Mouse (Mus musculus) testis, adult 2 months (tissue): ENCODE measurements around the gene Hist1h1t. TPM values are rescaled to one million over a fixed set of nuclear protein-coding genes. Genes with fewer than 3 reads are reported as not detected.

Source experiments
- H3K27ac ChIP-seq: fragments of 200-500 bp; 2 replicates; pipeline ENCODE4 v1.5.1; 2012; ENCODE audit warnings: low read depth, low read length; ENCODE audit not compliant: control insufficient read depth, insufficient read depth
- H3K27me3 ChIP-seq: fragments of 200-500 bp; 2 replicates; pipeline ENCODE4 v1.6.1; 2012; ENCODE audit warnings: mild to moderate bottlenecking, low read length, moderate library complexity; ENCODE audit not compliant: control insufficient read depth, insufficient read depth
- H3K36me3 ChIP-seq: fragments of 200-500 bp; 2 replicates; pipeline ENCODE4 v1.6.1; 2012; ENCODE audit warnings: mild to moderate bottlenecking, low read length; ENCODE audit not compliant: control insufficient read depth, insufficient read depth
- H3K4me1 ChIP-seq: fragments of 200-500 bp; 2 replicates; pipeline ENCODE4 v1.6.1; 2012; ENCODE audit warnings: low read length; ENCODE audit not compliant: control insufficient read depth, insufficient read depth
- H3K4me3 ChIP-seq: fragments of 200-500 bp; 2 replicates; pipeline ENCODE4 v1.5.1; 2012; ENCODE audit warnings: low read depth, mild to moderate bottlenecking, low read length, moderate library complexity, mixed read lengths; ENCODE audit not compliant: control insufficient read depth
- CTCF ChIP-seq: fragments of 200-500 bp; IDR thresholded peaks from 2 replicates; pipeline ENCODE4 v1.5.1; 2012; ENCODE audit warnings: low read depth, mild to moderate bottlenecking, inconsistent platforms, low read length, moderate library complexity; ENCODE audit not compliant: control insufficient read depth, insufficient read depth, insufficient replicate concordance
- POLR2A ChIP-seq: fragments of 200-500 bp; IDR thresholded peaks from 2 replicates; pipeline ENCODE4 v1.6.1; 2012; ENCODE audit warnings: low read depth, mild to moderate bottlenecking, inconsistent platforms, low read length, moderate library complexity; ENCODE audit not compliant: control insufficient read depth
- polyA plus RNA-seq: library from polyadenylated mRNA; depleted of rRNA; stranded (reverse); fragments of >200 nt; gene quantifications from 2 replicates; pipeline ENCODE4 v1.2.3, GENCODE M21; 2012

Gene Hist1h1t
- polyA plus RNA-seq, 1 experiment: 24.8 TPM

- Histone ChIP-seq H3K27ac (no peak overlapping the region; the same call in 1 of the 2 replicates), H3K27me3 (no peaks in the 10 kb centered on the region), H3K36me3 (no peaks in the 10 kb centered on the region), H3K4me1 (peaks cover 13% of the 10 kb centered on the region), H3K4me3 (peak overlapping the region; percentile 39; the same call in 1 of the 2 replicates)
- no peak for TF ChIP-seq POLR2A
- no peak for TF ChIP-seq CTCF
Observed at GRCm38 (mm10) chr13:23694956-23695355, 658 bp upstream of the Hist1h1t start.

- Histone ChIP-seq H3K36me3 (no peaks in the 10 kb centered on the region), H3K27ac (peak overlapping the region; percentile 93), H3K4me3 (peak overlapping the region; percentile 76), H3K27me3 (no peaks in the 10 kb centered on the region), H3K4me1 (peaks cover 13% of the 10 kb centered on the region)
- TF ChIP-seq POLR2A (no peak), CTCF (no peak)
Observed at GRCm38 (mm10) chr13:23696061-23696474, 454 bp downstream of the Hist1h1t start.

- peaks cover 13% of the 10 kb centered on the region for H3K4me1 ChIP-seq
- H3K36me3 ChIP-seq: no peaks in the 10 kb centered on the region
- peak overlapping the region; percentile 89 for H3K4me3 ChIP-seq
- TF ChIP-seq CTCF (no peak), POLR2A (no peak)
- no peaks in the 10 kb centered on the region for H3K27me3 ChIP-seq
- H3K27ac ChIP-seq: peak overlapping the region; percentile 89
Observed at GRCm38 (mm10) chr13:23697491-23698299, 2.1 kb downstream of the Hist1h1t start.

- Histone ChIP-seq H3K36me3 (no peaks in the 10 kb centered on the region), H3K27ac (peak within 1 kb of the TSS; percentile 89), H3K4me1 (peaks cover 13% of the 10 kb centered on the region), H3K4me3 (peak within 1 kb of the TSS; percentile 89), H3K27me3 (no peaks in the 10 kb centered on the region)
- peak; percentile 100 for TF ChIP-seq POLR2A
- TF ChIP-seq CTCF: no peak
Observed at GRCm38 (mm10) chr13:23698300-23698693, 2.7 kb downstream of the Hist1h1t start, which contains the start of gene Hist1h4c. Gene Hist1h4c (minus strand): TSS chr13:23698454.

DNA sequence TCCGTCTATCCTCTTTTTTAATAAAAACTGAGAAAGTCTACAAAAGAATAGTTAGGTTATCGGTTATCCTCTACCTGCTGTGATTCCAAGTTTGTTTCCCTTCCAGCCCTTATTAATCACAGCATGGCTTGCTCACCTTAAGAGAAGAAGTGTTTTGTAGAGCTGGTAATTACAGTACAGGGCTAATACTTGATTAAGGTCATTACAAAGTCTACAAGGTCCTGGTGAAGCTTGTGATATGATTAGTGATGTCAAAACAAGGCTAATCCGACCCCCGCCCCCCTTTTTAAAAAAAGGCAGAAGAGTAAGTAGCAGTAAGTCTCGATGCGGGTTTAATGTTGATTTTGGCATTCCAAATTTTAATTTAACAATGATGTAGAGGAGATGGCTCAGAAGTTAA, 3.4 kb downstream of the Hist1h1t start:
- Histone ChIP-seq H3K27me3 (no peaks in the 10 kb centered on the region), H3K27ac (no peak overlapping the region), H3K4me3 (no peak overlapping the region), H3K36me3 (no peaks in the 10 kb centered on the region), H3K4me1 (peaks cover 13% of the 10 kb centered on the region)
- no peak for TF ChIP-seq POLR2A
- no peak for TF ChIP-seq CTCF

DNA sequence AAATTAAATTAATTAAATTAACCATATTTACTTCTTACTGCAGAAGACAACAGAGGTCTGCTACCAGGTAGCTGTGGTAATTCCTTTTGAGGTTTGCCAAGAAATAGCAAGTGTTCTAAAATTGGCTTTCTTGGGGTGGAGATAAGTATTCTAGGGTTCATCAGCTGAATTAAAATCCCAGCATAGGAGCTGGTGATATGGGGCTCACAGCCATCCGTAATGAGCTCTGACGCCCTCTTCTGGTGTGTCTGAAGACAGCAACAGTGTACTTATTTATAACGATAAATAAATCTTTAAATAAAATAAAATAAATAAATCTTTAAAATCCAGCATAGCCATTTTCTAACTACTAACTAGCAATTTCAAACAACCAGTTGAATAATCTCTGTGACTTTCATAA, 4.2 kb downstream of the Hist1h1t start:
- H3K36me3 ChIP-seq: no peaks in the 10 kb centered on the region
- no peak overlapping the region for H3K27ac ChIP-seq

DNA sequence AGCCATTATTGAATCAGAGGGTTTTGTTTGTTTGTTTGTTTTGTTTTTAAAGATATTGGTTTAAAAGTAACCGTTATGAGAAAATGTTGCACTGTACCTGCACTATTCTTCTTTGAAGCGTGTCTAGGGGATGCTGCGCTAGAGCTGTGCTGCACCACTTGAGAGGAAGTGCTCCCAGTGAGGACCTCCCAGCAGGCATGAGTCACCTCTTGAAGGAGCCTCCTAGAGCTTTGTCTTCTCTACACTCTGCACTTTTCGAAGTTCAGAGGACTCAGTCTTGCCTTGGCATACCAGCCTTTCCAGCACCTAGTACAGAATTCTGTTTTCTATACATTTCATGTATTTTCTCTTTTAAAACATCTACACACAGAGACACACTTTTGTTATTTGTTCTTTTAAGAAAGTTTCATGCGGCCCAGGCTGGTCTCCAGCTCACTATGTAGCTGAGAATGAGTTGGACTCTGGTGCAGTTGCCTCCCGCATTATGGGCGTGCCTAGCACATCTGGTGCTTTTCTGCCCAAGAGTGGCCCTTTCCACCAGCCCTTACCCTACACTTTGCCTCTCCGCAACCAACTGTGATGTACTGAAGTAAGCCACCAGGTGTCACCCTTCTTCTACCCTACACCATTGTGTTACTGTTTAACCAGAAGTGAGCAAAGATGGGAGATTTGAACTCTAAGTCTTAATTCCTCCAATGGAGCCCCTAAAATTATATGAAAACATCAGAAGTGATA, 5.3 kb downstream of the Hist1h1t start:
- Histone ChIP-seq H3K27me3 (no peaks in the 10 kb centered on the region), H3K4me1 (peaks cover 5% of the 10 kb centered on the region), H3K27ac (no peak overlapping the region), H3K4me3 (no peak overlapping the region), H3K36me3 (no peaks in the 10 kb centered on the region)
- TF ChIP-seq CTCF (peak; percentile 30; the same call in 1 of the 2 replicates), POLR2A (no peak)

More for the DNA sequence above, 4.2 kb downstream of the Hist1h1t start:
- no peak overlapping the region for H3K4me3 ChIP-seq
- H3K4me1 ChIP-seq: peaks cover 13% of the 10 kb centered on the region
- H3K27me3 ChIP-seq: no peaks in the 10 kb centered on the region
- no peak for TF ChIP-seq CTCF
- no peak for TF ChIP-seq POLR2A
